Mouse (Mus musculus) bone marrow, adult 2 months (tissue): Measurements from ENCODE around the gene Hoxa5. TPM values are rescaled to one million over a fixed set of nuclear protein-coding genes. Genes with fewer than 3 reads are reported as not detected.

Experiments used
- H3K27ac ChIP-seq: fragments of 200-500 bp; 2 replicates; pipeline ENCODE4 v1.5.1; 2012; ENCODE audit warnings: low read depth, mild to moderate bottlenecking, control low read depth, inconsistent platforms, low read length; ENCODE audit not compliant: control insufficient read depth, poor library complexity, insufficient read depth
- H3K4me1 ChIP-seq: fragments of 200-500 bp; 2 replicates; pipeline ENCODE4 v1.6.1; 2011; ENCODE audit warnings: low read length; ENCODE audit not compliant: control insufficient read depth, insufficient read depth
- H3K4me3 ChIP-seq: fragments of 200-500 bp; replicated peaks from 2 replicates; pipeline ENCODE3; 2011; ENCODE audit warnings: mild to moderate bottlenecking, low read depth, low read length, control low read depth; ENCODE audit not compliant: control insufficient read depth
- CTCF ChIP-seq: fragments of 200-500 bp; IDR thresholded peaks from 2 replicates; pipeline ENCODE4 v1.5.1; 2011; ENCODE audit warnings: low read length, control low read depth; ENCODE audit not compliant: control insufficient read depth, insufficient read depth
- POLR2A ChIP-seq: fragments of 200-500 bp; IDR thresholded peaks from 2 replicates; pipeline ENCODE4 v1.6.1; 2011; ENCODE audit warnings: low read depth, mild to moderate bottlenecking, control low read depth, low read length, borderline replicate concordance; ENCODE audit not compliant: control insufficient read depth
- WGBS: fragments of 180-500 bp; shearing (Covaris S2); methylation state at CpG from one replicate; pipeline ENCODE4 v1.1.7; 2018; 5-methylcytosine and 5-hydroxymethylcytosine counted together
- polyA plus RNA-seq: library from polyadenylated mRNA; stranded (reverse); fragments of >200 nt; gene quantifications from 2 replicates; pipeline ENCODE4 v1.2.4, GENCODE M21; 2011; ENCODE audit warnings: low replicate concordance; ENCODE audit not compliant: missing spikeins, insufficient read depth, insufficient read length

Hoxa5 gene
- polyA plus RNA-seq, 1 experiment = 2.4 TPM

DNA sequence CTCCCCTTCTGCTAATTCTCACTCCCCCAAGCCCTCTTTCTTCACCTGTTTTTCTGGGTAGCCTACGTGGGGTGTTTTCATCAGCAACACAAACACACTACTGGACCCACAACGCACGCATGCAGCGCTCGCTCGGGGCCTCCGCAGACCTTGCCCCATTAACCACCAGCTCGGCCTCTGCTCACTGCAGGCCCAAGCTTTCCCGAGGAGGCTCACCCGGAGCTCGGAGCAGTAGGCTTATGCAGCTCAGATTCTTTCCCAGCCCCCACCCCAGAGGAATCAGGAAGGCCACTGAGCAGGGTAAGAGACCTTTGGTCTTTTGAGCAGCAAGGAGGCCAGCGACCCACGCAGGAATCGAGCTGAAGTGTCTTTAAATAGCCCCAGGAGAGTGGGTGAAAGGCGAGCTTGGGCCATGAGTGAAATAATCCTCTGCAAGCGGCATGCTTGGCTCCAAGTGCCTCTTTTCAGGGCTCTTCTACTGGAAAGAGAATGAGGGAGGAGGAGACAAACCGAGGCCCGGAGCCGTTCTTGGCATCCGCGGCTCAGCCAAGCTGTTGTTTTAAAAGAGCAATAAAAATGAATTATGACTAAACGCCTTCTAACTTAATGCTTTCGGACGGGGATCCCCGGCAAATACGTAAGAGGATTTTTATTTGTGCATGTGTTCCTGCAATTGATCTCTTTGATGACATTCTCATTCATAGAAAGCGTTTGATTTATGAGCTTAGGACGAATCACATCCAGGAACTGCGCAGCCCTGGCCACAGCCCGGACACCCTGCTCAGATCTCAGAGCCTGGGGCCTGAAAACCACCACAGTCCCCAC is 43.7 kb downstream of the Hoxa5 start:
- Histone ChIP-seq H3K27ac (no peak overlapping the region), H3K4me3 (no peak overlapping the region), H3K4me1 (no peaks in the 10 kb centered on the region)
- 20% methylated on average over 30 of the region's 30 CpGs for WGBS
- TF ChIP-seq CTCF (no peak), POLR2A (no peak)

DNA sequence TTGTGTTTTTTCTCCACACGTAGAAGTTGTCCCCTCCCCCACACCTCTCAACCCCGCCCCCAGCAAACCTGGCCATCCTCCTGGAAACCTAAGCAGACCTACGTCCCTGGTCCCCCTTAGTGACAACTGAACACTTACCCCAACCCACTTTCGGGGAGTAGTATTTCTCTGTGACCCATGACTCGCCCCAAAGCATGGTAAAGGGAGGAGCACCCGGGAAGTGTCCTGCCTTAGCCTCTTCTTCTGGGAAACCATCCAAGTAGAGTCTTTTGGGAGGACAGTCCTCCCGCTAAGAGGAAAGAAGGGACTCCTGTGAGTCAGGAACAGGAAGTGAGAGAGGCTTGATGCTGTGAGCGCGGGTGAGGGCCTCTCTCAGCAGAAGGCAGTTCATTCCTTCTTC is 44.4 kb downstream of the Hoxa5 start:
- TF ChIP-seq POLR2A (no peak), CTCF (no peak)
- no peak overlapping the region for H3K27ac ChIP-seq
- no peak overlapping the region for H3K4me3 ChIP-seq
- H3K4me1 ChIP-seq = no peaks in the 10 kb centered on the region
- 6% methylated on average over 9 of the region's 9 CpGs for WGBS

DNA sequence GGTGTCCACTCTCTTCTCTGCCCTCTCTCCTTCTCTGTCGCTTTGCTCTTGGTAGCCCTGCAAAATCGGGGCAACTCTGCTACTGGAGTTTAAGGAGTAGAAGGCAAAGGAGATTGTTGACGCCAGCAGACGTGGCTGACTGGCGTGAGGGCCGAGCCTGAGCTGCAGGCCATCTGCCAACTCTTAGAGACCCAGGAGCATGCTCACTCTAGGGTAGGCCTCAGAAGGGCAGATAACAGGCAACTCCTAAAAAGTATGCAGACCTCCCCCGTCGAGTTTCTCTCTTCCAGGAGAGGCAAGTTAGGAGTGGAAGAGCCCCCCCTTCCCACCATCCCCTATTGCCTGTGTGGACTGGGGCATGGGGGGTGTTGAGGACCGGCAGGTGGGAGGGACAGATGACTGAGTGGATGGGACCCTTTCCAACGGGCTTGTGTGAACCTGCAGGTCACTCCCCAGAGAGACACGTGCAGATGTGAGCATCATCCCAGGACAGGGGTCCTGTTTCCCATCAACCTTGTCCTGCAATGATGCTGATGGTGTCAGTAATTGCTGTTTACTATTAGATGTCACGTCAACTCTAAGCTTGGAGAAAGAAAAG is 45.1 kb downstream of the Hoxa5 start:
- no peak overlapping the region for H3K4me3 ChIP-seq
- H3K4me1 ChIP-seq = no peaks in the 10 kb centered on the region
- H3K27ac ChIP-seq = no peak overlapping the region
- TF ChIP-seq CTCF (no peak), POLR2A (no peak)
- WGBS = 31% methylated on average over 12 of the region's 12 CpGs

DNA sequence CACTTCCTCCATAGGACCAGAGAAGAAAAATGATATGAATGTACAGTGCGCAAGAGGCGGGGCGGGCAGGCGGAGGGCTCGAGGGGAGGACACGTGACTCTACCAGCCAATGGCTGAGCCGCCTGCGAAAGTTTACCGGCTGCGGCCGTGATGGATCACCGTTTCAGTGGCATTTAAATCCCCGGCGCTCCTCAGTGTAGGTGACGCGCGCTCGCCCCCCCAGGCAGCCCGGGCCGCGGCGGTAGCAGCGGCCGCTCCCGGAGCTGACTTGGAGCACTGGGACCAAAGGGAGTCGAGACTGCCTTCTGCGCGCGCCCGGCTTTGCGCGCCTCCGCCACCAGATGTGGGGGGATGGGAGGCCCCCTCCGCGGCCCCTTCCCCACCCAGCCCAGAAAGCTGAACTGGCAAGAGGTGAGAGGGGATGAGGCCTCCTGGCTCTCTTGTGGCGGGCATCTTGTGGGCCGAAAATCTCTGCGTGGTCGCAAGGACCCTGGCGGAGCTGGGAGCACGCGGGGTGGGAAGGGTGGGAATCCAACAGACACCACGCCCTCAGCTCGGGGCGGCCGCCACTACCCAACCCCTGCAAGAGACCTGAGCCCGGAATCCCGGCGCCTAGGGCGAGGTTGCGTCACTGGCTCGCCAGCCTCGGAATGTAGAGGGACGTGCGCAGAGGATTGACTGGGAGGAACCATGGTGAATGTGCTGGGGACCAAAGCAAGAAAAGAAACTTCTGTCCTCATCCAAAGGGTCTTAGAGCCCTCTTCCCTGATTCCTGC is 45.9 kb downstream of the Hoxa5 start, which contains the start of gene Hoxa1:
Gene Hoxa1 (minus strand): TSS at position 42 of the 776 bp plus-strand sequence.
- Histone ChIP-seq H3K27ac (no peak within 1 kb of the TSS), H3K4me1 (no peaks in the 10 kb centered on the region), H3K4me3 (peak within 1 kb of the TSS; percentile 48)
- TF ChIP-seq POLR2A (no peak), CTCF (no peak)
- under 1% methylated on average over 55 of the region's 55 CpGs for WGBS

DNA sequence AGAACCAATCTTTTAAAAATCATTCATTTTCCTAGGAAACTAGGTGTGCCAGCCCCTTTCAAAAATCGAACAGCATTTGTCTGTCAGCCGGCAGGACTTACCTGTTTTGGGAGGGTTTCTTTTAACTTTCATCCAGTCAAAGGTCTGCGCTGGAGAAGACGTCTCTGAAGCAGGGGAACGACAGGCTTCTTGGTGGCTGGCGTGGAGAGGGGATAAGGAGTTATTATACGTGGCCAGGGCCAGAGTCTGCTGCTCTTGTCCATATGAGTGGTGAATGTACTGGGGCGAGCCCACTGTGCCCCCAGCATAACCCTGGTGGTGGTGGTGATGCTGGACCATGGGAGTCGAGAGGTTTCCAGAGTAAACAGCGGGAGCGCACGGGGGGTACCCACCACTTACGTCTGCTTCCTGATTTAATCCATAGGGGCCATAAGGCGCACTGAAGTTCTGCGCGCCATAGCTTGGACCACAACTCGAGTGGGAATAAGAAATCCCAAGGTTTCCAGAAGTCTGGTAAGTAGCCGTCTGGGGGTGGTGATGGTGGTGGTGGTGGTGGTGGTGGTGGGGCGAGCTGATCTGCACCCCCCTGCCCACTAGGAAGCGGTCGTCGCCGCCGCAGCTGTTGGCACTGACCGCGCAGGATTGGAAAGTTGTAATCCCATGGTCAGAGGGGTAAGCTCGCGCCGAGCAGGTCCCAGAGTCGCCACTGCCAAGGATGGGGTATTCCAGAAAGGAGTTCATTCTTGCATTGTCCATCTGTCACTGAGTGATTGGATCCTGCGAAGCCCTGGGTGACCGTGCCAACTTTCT is 46.7 kb downstream of the Hoxa5 start:
- 4% methylated on average over 32 of the region's 32 CpGs for WGBS
- Histone ChIP-seq H3K4me1 (no peaks in the 10 kb centered on the region), H3K4me3 (peak overlapping the region; percentile 48), H3K27ac (no peak overlapping the region)
- TF ChIP-seq CTCF = no peak
- TF ChIP-seq POLR2A = no peak

DNA sequence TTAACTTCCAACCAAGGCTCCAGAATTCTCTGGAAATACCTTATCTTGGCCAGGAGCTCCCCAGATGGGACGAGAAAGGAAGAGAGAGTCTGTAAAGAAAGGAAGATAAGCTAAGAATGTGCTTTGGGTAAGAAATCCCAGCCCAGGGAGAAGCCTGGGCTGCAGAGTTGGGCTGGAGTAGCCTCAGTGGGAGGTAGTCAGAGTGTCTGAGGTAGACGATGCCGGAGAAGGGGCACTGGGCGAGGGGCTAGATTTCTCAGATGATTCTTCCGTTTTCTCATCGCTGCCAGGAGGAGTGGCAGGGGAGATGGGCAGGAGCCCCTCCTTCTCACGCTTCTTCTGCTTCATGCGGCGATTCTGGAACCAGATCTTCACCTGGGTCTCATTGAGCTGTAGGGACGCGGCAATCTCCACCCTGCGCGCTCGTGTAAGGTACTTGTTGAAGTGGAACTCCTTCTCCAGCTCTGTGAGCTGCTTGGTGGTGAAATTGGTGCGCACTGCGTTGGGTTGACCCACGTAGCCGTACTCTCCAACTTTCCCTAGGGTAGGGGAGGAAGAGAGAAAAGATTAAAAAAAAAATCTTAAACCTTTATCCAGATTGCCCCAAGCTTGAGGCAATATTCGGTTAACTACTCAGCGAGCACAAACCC is 47.7 kb downstream of the Hoxa5 start:
- no peak for TF ChIP-seq CTCF
- TF ChIP-seq POLR2A = no peak
- Histone ChIP-seq H3K4me3 (no peak overlapping the region), H3K4me1 (no peaks in the 10 kb centered on the region), H3K27ac (no peak overlapping the region)
- WGBS = 16% methylated on average over 20 of the region's 20 CpGs

DNA sequence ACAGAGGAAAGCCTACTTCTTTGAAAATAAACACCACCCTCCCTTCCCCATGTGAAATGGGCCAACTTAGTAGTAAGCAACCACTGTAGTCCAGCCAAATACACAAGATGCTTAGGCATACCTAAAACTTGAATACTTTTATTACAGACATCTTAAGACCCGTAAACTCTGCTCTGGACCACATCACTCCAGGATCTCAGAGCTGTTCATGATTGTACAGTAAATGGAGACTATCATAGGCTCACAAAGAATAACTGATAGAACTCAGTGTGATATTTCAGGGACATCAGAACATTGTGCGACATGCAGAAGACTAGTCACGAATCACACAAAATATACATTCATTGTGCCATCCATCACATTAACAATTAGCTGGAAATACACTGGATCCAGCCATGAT is 48.9 kb downstream of the Hoxa5 start:
- Histone ChIP-seq H3K4me1 (no peaks in the 10 kb centered on the region), H3K27ac (no peak overlapping the region), H3K4me3 (no peak overlapping the region)
- TF ChIP-seq POLR2A = no peak
- TF ChIP-seq CTCF = no peak
- 82% methylated on average over 3 of the region's 3 CpGs for WGBS
